Mouse (Mus musculus) fat pad, adult 2 months (tissue): ENCODE measurements around the gene Disp1.

Source experiments
- DNase-seq: peaks from one replicate; pipeline ENCODE4 v3.0.0-alpha.2; 2011; ENCODE audit warnings: low read depth, low spot score; ENCODE audit errors: extremely low read depth

Disp1 gene

GRCm38 (mm10) chr1:183092296-183092695, 129.0 kb downstream of the Disp1 start:
- no peak for DNase-seq

- DNase-seq: no peak
Measured at GRCm38 (mm10) chr1:183091203-183091602, 130.1 kb downstream of the Disp1 start.

- DNase-seq: no peak
Measured at GRCm38 (mm10) chr1:183088661-183089060, 132.7 kb downstream of the Disp1 start.

GRCm38 (mm10) chr1:183086843-183087242, 134.5 kb downstream of the Disp1 start:
- DNase-seq: no peak

GRCm38 (mm10) chr1:183084085-183085050, 137.0 kb downstream of the Disp1 start:
- DNase-seq: no peak

GRCm38 (mm10) chr1:183082436-183082835, 138.9 kb downstream of the Disp1 start:
- DNase-seq: no peak

GRCm38 (mm10) chr1:183081126-183081525, 140.2 kb downstream of the Disp1 start:
- no peak for DNase-seq

GRCm38 (mm10) chr1:183075121-183075822, 146.1 kb downstream of the Disp1 start:
- no peak for DNase-seq

- no peak for DNase-seq
Measured at GRCm38 (mm10) chr1:183072263-183073050, 148.9 kb downstream of the Disp1 start.

GRCm38 (mm10) chr1:183069954-183070649, 151.2 kb downstream of the Disp1 start:
- no peak for DNase-seq

- no peak for DNase-seq
Measured at GRCm38 (mm10) chr1:183067807-183068206, 153.5 kb downstream of the Disp1 start.

- no peak for DNase-seq
Measured at GRCm38 (mm10) chr1:183066981-183067380, 154.3 kb downstream of the Disp1 start.

- DNase-seq: no peak
Measured at GRCm38 (mm10) chr1:183060611-183061010, 160.7 kb downstream of the Disp1 start.

GRCm38 (mm10) chr1:183056289-183056655, 165.1 kb downstream of the Disp1 start:
- DNase-seq: peak; percentile 19

- DNase-seq: peak; percentile 64
Measured at GRCm38 (mm10) chr1:183055608-183056288, 165.6 kb downstream of the Disp1 start.

GRCm38 (mm10) chr1:183052663-183053062, 168.7 kb downstream of the Disp1 start:
- no peak for DNase-seq

GRCm38 (mm10) chr1:183049295-183049694, 172.0 kb downstream of the Disp1 start:
- DNase-seq: no peak

GRCm38 (mm10) chr1:183047913-183048523, 173.3 kb downstream of the Disp1 start:
- DNase-seq: no peak

GRCm38 (mm10) chr1:183047191-183047912, 174.0 kb downstream of the Disp1 start:
- DNase-seq: no peak
